Mouse (Mus musculus) embryonic fibroblast, embryonic 13.5 days (primary cell): ENCODE data around the gene Tmem199.

Experiments used
- CTCF ChIP-seq: IDR thresholded peaks from 2 replicates; pipeline ENCODE4 v1.5.1; 2011; ENCODE audit warnings: mild to moderate bottlenecking, control low read depth, low read length, moderate library complexity, borderline replicate concordance; ENCODE audit not compliant: insufficient read depth
- POLR2A ChIP-seq: IDR thresholded peaks from 2 replicates; pipeline ENCODE4 v1.6.1; 2011; ENCODE audit warnings: low read depth, mild to moderate bottlenecking, control low read depth, low read length, moderate library complexity

GRCm38 (mm10) chr11:78531046-78531445 is 19.1 kb upstream of the Tmem199 start:
- TF ChIP-seq CTCF: no peak
- no peak for TF ChIP-seq POLR2A
